Mouse (Mus musculus) liver, postnatal 0 days (tissue): ENCODE measurements around the gene Foxo6.

Source experiments
- CTCF ChIP-seq: sonication (generic); IDR thresholded peaks from 2 replicates; pipeline ENCODE4 v1.5.1; 2016; ENCODE audit warnings: antibody characterized with exemption, low read depth
- EP300 ChIP-seq: IDR thresholded peaks from 2 replicates; pipeline ENCODE4 v1.6.1; 2016; ENCODE audit warnings: antibody characterized with exemption, low read depth, mild to moderate bottlenecking

DNA sequence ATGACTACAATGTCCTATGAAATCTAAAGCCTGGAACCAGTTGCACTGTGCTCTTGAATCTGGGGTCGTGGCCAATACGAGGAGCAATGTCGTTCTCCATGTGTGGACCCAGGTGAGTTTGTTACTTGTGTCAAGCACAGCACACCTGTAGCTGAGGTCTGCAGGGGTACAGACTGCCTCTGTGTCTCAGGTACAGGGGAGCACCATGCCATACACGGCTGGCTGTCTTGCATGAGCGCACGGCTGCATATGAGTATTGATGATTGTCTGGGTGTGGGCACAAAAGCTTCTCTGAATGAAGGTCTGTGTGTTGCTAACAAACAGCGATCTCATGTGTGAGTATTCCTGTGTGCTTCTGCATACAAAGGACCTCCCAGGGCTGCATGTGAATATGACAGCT, 44.8 kb upstream of the Foxo6 start:
- TF ChIP-seq CTCF (no peak), EP300 (no peak)
